Mouse (Mus musculus) neural tube, embryonic 10.5 days (tissue): ENCODE measurements at regions not wholly inside any gene's neighbourhood (a gene's known extent, or its start where the extent isn't known, plus 50 kb on each side); places are given as distances from the start of the nearest gene placed in this dataset.

Source experiments
- DNase-seq: peaks from one replicate; pipeline ENCODE4 v3.0.0-alpha.2; 2017; ENCODE audit warnings: low spot score; ENCODE audit errors: extremely low spot score

GRCm38 (mm10) chr1:45575131-45575530 lies 72.0 kb upstream of the Col5a2 start:
- no peak for DNase-seq

DNA sequence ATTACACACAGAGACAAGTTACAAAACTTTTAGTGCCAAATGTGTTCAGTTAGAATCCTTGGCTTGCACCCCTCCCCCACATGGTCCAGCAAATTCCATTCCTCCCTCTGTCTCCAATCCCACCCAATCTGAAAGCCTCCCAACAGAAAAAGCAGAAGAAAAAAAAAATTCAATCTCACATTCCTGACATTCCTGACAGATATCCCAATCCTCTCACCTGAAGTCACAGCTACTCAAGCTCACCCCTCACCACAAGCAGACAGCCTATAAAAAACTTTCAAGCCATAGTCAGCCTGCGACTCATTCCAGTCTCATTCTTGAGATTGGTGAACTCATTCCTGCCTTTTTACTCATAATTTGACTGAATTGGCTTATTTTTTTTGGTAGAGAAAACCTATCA lies 77.4 kb upstream of the Col5a2 start:
- no peak for DNase-seq

DNA sequence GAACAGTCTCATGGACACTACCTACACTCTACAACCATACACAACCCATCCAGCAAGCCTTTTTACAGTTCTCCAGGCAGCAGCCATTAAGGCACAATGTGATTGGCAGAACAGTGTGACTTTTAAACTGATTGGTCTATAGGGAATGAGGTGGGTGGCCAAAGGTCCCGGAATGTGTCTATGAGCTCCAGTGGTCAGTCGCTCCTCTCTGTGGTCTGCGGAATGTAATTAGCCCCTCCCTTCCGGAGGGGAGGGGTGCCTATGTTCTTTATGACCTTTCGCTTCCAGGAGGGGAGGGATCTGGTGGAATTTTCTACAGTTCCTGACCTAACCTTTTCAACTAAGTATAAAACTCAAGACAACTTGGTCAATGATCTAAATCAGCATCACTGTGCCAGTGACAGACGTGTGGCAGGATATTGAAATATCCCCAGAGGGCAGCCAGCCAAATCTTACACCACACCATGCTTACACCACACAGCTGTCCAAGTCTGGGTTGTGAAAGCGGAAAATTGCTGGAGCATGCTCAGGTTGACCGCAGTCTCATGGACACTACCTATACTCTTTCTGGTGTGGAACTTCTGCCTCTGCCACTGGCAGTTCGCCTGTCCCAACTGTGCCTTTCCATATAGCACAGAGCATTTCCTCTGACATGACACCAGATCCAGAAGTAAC lies 84.4 kb upstream of the Col5a2 start:
- no peak for DNase-seq

DNA sequence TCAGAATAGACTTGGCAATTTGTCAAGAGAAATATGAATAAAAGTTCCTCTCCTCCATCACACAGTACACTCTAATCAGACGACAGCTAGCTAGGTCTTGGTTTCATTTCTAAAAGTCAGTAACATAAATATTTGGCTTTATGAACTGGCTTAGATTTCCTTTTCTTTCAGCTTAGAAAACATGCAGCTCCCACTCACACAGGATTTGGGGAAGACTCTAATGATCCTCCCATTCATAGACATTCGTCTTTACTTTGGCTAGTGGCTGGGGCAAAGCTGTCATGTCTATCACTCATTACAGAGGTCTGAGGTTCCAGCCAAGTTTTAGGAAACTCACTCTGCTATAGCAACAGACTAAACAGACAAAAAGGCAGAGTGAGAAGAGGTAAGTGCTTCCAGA lies 94.2 kb upstream of the Col5a2 start:
- DNase-seq: no peak

- no peak for DNase-seq
Measured at GRCm38 (mm10) chr1:45599421-45599820, 96.3 kb upstream of the Col5a2 start.

GRCm38 (mm10) chr1:45600011-45600410 lies 96.9 kb upstream of the Col5a2 start:
- no peak for DNase-seq

GRCm38 (mm10) chr1:45605571-45605970 lies 102.5 kb upstream of the Col5a2 start:
- DNase-seq: no peak

- DNase-seq: no peak
Measured at GRCm38 (mm10) chr1:45608316-45608715, 105.2 kb upstream of the Col5a2 start.

GRCm38 (mm10) chr1:45619008-45619407 lies 115.9 kb upstream of the Col5a2 start:
- no peak for DNase-seq

DNA sequence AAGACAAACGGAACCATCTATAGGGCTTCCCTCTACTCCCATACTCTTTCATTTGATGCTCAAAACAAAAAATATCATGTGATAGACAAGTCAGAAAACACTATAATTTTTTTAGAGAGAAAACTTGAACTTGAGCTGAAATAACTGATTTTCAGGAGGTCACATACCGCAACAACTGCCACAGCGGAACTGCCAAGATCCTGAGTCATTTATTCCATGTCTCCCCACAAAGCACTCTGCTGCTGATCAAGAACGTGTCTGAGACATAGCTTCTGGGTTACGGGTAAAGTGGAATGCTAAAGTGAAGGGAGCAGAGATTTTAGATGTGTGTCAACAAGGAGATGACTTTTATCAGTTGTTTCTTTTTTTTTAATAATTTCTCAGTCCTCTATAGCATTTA lies 122.8 kb upstream of the Col5a2 start:
- no peak for DNase-seq

DNA sequence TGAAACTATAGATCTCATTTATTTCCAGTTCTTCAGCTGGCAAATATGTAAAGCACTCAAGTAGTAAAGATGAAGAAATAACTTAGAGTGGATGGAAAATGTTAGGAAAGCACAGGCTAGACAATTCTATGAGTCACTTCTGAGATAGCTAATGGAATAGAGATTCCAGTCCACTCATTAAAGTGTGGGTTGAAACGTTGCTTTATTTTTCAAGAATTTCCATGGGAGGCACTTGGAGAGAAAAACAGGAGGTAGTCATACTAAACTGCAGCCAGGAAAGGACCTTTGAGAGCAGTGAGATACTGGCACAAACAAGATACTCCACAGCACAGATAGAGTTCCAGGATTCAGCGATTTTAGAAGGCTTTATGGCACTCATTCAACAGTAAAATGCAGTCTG lies 123.7 kb upstream of the Col5a2 start:
- DNase-seq: no peak

DNA sequence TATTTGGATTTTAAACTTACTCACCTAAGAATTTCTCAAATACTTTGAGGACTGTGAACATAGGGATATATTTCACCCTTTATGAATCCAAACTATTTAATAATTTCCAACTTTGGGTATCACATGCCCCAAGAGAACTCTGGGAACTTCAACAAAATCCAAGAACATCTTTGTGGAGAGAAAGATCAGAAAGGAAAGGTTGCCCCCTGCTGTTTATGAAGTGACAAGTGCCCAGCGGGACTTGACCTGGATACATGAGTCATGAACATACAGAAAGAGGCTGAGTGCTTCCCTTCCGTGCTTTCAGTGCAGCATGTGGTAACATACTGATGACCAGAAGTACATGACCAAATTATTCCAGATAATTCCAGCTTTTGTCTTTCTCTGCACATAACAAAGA lies 124.8 kb upstream of the Col5a2 start:
- DNase-seq: no peak

GRCm38 (mm10) chr1:45647301-45647700 lies 144.2 kb upstream of the Col5a2 start:
- no peak for DNase-seq

GRCm38 (mm10) chr1:45653248-45653647 lies 141.7 kb upstream of the Wdr75 start:
- no peak for DNase-seq

GRCm38 (mm10) chr1:45663882-45664520 lies 131.0 kb upstream of the Wdr75 start:
- no peak for DNase-seq

- DNase-seq: peak; percentile 39
Measured at GRCm38 (mm10) chr1:45672443-45673156, 122.4 kb upstream of the Wdr75 start.

DNA sequence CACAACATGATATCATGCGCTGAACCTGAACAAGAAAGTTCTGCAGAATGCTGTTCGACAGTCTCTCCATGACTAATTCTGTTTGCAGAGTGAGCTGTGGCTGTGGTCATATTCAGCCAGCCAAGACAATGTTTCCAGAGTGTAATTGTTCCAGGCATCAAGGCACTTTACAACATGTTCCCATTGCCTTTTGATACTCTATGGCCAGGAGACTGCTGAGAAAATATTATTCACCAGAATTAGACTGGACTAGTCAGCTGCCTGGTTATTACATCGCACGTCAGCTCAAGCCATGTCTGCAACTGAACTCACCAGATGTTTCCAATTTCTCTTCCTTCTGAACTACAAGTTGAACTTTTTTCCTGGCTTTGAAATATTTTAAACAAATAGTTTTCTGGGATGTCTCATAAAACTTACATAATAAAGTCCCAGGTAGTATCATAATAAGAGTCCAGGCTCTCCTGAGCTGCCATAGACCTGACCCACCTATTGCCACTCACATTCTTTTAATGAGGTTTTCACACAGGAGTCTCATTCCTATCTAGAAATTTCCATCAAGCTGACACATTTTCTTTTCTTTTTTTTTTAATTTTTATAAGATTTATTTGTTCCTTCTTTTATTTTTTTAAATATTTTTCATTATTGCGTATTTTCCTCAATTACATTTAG lies 119.1 kb upstream of the Wdr75 start:
- no peak for DNase-seq

- DNase-seq: no peak
Measured at GRCm38 (mm10) chr1:45679964-45680709, 114.8 kb upstream of the Wdr75 start.

- no peak for DNase-seq
Measured at GRCm38 (mm10) chr1:45700893-45701292, 94.1 kb upstream of the Wdr75 start.

DNA sequence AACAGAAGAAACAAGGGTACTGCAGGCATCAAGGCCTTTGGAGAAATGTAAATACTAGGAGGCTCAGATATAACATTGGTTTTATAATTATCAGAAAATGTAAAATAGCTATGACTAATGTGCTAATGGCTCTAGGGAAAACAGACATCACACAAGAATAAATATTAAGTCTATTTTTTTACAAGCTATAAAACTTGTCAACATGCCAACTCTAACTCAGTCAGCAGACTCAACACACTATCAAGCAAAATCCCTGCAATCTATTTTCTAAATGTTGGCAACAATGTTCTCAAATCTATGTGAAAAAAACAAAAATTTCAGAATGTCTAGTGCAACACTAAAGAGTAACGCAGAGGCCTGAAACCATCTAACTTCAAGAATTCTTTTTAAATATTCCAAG lies 93.5 kb upstream of the Wdr75 start:
- DNase-seq: no peak

DNA sequence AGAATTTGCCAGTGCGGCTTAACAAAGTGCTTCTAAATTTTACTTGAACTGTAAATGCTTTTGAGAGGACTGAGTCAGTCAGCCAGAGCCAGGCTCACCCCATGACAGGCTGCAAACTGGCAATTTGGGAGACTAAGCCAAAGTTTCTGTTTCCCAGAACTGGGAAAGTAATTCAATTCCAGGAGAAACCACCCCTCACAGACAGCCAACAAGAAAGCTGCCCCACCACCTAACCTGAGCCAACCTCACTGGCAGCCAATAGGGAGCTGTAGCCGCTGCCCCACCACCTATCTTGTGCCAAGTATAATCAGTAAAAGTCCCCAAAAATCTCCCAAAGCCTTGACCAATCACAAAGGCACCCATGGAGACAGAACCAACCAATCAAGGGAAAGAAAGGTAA lies 71.6 kb upstream of the Wdr75 start:
- DNase-seq: no peak
